Mouse (Mus musculus) retina, adult 2 months (tissue): ENCODE data around the gene Alpl.

ENCODE experiments used
- DNase-seq: peaks from one replicate; pipeline ENCODE4 v3.0.0-alpha.2; 2012; ENCODE audit warnings: low read depth, low spot score

Gene Alpl

DNA sequence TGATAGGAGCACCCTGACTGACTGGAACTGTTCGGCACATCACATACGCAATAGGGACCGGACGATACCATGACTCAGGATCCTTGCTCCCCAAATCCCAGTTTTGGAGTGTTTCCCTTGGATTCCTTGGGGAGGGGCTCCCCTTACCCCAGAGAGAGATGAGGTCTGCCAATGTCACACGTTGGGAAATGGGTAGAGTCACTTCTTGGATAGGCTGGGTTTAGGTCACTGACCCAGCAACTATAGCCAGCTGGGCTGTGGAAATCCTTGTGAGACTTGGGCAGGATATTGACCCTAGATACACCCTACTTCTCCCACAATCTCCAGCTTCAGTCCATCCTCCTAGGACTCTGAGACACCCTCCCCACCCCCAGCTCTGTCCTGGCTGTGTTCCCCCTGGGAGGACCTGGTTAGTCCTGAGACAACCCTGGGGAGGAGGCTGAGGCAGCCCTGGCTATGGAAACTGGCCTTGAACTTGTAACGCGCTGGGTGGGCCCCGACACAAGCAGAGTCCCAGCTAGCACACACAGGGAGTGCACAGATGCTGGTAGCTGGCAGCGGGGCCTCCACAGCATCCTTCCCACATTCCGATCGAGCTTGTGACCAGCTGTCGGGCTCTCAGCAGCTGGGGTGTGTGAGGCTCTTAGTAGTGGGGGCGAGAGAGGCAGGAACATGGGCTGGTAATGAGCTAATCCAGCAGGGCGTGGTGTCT, 25.1 kb downstream of the Alpl start:
- no peak for DNase-seq

GRCm38 (mm10) chr4:137769635-137770034, 26.5 kb downstream of the Alpl start:
- no peak for DNase-seq

- DNase-seq, result no peak
Observed at GRCm38 (mm10) chr4:137768831-137769230, 27.4 kb downstream of the Alpl start.

- DNase-seq, result no peak
Observed at GRCm38 (mm10) chr4:137768381-137768780, 27.8 kb downstream of the Alpl start.

GRCm38 (mm10) chr4:137766365-137766764, 29.8 kb downstream of the Alpl start:
- DNase-seq, result peak; percentile 81

DNA sequence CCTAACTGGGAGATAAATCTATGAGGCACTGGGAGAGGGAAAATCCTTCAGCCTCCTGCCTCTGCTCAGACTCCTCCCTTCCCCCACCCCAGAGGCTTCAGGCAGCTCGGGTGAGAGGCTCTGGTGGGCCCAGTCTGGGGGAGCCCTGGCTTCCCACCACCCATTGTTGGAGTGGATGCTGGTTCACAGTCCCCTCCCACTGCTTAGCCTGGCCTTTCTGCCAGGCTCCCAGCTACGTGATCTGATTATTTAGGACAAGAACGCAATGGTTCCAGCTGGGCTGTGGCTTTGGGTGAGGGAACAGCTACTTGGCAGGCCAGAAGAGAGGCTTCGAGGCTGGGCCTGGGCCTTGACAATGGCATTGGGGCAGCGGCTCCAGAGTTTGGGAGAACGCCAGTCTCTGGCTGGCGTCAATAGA, 30.6 kb downstream of the Alpl start:
- DNase-seq, result peak; percentile 53

- no peak for DNase-seq
Observed at GRCm38 (mm10) chr4:137764621-137765020, 31.6 kb downstream of the Alpl start.

- no peak for DNase-seq
Observed at GRCm38 (mm10) chr4:137763920-137764495, 32.2 kb downstream of the Alpl start.

DNA sequence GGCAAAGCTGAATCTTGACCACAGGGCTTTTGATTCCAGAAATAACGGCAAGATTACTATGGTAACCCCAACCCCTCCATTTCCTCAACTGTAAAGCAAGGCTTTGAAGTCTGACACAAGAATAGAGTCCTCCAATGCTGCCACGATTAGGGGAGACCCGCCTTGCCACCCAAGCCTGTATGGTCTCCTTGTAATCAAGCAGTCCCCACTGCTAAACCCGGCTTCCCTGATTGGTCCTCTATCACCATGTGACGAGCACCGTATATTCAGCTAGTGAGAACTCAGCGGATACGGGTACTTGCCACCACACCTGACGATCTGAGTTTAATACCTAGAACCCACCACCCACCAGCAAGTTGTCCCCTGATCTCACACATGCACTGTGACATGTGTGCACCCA, 33.3 kb downstream of the Alpl start:
- no peak for DNase-seq

DNA sequence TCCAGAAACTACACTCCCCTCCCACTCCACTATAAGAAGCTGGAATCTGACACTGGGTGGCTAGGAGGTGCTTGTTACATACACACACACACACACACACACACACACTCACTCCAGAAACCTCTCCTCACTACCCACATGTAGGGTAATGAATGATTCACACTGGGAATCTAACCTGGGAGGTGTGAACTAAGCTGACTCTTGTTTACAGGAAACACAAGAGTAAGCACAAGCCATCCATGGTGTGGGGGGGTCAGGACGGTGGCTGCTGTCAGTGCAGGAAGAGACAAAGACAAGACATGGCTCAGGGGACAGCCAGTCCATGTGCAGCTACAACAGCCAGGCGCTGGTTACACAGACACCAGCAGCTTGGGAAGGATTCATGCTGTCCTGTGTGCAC, 41.7 kb downstream of the Alpl start:
- DNase-seq, result no peak

GRCm38 (mm10) chr4:137753199-137753598, 43.0 kb downstream of the Alpl start:
- DNase-seq, result no peak

- no peak for DNase-seq
Observed at GRCm38 (mm10) chr4:137752471-137752870, 43.7 kb downstream of the Alpl start.

DNA sequence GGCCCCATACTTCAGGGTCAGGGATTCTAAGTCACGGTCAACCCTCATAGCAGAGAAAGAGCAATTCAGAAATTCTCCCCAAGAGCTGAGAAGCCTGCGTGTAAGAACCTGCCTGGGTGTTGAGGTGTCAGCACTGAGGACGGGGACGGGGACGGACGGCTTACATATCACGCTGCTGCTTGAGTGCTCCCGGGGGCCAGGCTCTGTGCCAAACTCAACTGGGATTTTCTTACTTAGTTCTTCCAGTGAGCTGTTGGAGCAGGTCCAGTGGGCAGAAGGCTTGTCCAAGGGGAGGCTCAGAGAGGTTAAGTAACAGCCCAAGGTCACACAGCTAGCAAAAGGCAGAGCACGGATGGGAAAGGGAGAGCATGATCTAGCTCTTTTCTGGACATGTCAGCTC, 44.5 kb downstream of the Alpl start:
- DNase-seq, result no peak

DNA sequence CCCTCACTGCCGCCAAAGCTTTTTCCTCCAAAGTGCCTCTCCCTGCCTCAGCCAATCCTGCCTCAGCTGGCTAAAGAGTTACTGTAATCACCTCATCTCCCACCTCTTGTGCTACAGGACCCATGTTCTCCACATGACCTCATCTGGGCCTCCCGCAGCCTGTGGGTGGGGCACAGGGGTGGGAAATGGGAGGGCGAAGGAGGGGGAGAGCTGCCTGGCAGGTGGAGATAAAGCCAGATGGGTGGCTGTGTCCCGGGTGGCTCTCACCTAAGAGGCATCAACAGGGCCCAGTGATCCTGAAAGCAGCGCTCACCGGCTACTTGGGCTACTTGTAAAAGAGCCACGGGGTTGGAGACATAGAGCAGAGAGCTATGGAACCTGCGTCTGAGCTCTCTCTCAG, 44.9 kb downstream of the Alpl start:
- no peak for DNase-seq

DNA sequence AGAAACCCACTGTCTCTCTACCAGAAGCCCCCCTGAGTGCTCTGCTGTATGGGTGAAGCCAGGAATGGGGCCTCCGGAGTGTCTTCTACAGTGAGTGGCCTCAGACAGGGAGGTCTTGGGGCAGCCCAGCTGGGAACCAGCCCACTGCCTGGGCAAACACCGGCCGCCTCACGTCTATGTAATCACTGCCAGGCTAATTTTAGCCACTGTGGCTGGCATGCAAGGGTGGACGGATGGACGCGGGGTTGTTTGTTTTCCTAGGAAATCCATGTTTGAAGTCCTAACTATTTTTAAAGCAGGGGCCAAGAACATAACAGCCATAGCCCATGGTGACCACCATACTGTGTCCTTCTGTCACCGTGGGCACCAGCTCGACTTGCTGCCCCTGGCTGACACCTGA, 46.1 kb downstream of the Alpl start:
- no peak for DNase-seq

GRCm38 (mm10) chr4:137749680-137750079, 46.5 kb downstream of the Alpl start:
- no peak for DNase-seq

DNA sequence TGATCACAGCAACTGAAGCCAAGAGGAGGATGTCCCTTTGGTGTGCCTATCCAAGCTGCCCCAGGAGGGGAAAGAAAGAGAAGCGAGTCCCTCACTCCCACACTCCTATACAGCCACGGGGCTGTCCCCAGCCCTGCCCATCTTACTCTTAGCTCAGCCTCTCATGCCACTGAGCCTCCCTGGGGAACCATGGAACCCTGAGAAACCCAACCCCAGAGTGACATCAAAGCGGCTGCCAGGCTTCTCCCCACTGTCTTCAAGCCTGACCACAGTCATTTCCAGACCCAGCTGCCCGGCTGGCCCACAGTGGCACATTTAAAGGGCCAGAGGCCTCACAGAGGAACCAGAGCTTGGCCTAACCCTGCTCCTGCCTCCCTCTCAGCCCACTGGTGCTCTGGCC, 47.5 kb downstream of the Alpl start:
- no peak for DNase-seq

DNA sequence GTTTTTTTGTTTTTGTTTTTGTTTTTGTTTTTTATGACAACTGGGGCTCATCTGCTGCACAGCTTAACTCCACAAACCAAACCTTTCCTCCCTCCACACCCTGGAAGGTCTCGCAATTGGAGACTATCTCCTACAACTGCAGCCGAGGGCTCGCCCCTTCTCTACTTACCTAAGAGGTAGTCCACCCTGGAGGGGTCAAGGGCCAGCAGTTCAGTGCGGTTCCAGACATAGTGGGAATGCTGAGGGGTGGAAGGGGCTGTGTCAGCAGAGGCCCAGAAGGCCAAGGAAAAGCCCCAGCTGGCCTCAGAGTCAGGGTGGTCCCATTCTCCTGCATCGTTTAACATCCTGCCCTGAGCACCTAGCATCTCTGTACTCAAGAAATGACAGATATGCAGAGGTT, 48.6 kb downstream of the Alpl start:
- no peak for DNase-seq

DNA sequence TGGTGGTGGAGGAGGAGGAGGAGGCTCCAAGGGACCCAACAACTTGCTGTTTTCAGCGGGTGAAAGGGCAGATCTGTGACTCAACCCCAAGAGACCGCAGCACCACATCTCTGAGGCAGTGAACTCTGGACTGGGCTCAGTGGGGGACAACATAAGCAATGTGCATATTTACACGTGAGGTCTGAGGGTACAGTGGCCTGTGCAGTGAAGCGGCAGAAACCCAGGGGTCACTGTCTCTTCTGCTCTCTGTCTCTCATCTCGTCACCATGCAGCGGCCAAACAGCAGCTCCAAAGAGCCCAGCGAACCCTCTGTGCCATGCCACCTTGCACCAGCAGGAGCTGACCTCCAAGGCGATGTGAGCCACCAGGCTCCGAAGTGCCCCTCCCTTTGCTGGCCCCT, 49.1 kb downstream of the Alpl start:
- DNase-seq, result no peak

DNA sequence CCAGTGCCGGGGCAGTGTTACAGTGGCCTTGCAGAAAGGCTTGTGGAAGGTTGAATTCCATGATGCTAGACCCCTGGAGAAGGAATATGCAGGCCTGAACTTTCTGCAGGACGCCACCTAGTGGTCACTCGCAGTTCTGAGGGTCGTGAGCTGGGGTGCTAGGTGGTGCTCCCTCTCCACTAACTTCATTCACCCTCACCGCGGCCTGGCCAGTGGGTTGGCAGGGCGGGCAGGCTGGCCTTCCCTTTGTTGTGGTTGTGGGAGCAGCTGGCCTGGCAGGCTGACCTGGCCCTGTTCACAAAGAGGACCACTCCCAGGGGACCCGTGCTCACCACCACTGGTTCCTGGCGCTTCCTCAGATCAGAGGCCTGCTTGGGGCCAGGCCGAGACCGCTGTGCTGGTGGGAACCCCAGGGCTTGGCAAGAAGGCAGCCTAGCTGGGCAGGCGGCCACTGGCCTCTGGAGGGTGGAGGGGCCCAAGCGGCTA, 51.7 kb downstream of the Alpl start:
- DNase-seq, result no peak

- DNase-seq, result no peak
Observed at GRCm38 (mm10) chr4:137743791-137744190, 52.4 kb downstream of the Alpl start.

DNA sequence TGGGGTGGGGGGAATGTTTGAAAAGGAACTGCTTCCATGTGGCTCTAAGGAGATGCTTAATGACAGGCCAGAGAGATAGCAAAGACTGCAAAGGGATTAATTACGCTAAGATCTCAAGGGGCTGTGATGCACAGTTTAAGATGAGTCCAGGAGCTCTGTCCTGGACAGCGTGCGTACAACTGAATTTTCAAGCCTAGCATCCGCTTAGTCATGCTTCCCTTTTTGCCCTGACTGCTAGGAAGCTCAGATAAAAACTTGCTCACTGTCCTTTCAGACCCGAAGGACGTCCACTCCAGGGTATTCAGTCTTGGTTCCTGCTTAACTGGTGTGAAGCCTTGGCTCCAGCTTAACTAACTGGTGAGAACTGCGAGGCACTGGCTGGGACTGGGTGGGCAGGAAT, 55.8 kb downstream of the Alpl start:
- no peak for DNase-seq

DNA sequence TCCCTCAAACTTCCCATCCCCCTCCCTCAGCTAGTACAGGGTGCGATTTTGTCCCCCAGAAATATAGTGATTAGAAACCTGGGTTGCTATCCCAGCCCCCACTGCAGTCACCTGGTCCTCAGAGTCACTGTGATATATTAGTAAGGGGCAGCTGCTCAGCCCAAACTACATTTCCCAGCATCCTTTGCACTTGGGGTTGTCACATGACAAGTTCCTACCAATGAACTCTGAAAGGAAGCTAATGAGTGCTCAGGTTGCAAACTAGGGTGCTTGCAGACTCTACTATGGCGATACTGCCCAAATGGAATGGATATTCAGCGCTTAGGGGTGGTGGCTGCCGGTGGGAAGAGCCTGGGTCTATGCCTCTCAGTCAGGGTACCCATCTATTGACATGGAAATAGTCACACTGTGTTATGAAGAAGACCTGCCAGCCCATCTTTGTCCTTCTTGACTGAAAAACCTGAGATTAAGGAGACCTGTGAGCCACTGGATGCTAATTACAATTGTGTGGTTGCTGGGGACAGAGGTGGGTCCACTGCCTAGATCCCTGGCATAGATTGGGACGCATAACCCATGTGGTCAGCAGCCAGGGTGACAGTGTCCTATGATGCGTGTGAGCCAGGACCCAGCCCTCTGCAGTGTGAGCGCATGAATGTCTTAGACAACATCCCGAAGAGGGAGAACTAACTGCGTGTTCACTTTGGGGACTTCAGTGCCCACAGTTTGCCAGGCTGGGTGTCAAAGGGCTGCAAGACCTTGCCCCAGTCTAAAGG, 56.8 kb downstream of the Alpl start:
- DNase-seq, result peak; percentile 55
